Mouse (Mus musculus): ENCODE measurements around the gene Kat14.

- no peak for TF ChIP-seq CTCF (IDR thresholded peaks at IDR 0.05; ENCODE audit: low read depth)
- TF ChIP-seq EP300 (IDR thresholded peaks at IDR 0.05; ENCODE audit: low read depth) = no peak
Measured at GRCm38 (mm10) chr2:144352843-144353242, 15.9 kb upstream of the Kat14 start.

Measured in liver, embryonic 14.5 days (tissue).